Mouse (Mus musculus) cortical plate, adult 2 months (tissue): ENCODE results near the gene Ifna7. TPM values are rescaled to one million over a fixed set of nuclear protein-coding genes. Genes with fewer than 3 reads are reported as not detected.

ENCODE experiments used
- H3K27ac ChIP-seq: fragments of 200-500 bp; 2 replicates; pipeline ENCODE4 v1.5.1; 2012; ENCODE audit warnings: low read length, control low read depth, inconsistent platforms; ENCODE audit not compliant: insufficient read depth
- H3K4me1 ChIP-seq: fragments of 200-500 bp; 2 replicates; pipeline ENCODE4 v1.6.1; 2011; ENCODE audit warnings: low read length; ENCODE audit not compliant: control insufficient read depth, insufficient read depth
- H3K4me3 ChIP-seq: fragments of 200-500 bp; 2 replicates; pipeline ENCODE4 v1.5.1; 2011; ENCODE audit warnings: mild to moderate bottlenecking, low read length, control low read depth; ENCODE audit not compliant: insufficient read depth
- CTCF ChIP-seq: fragments of 200-500 bp; IDR thresholded peaks from 2 replicates; pipeline ENCODE4 v1.5.1; 2011; ENCODE audit warnings: mild to moderate bottlenecking, control low read depth, low read length; ENCODE audit not compliant: insufficient read depth; ENCODE audit errors: extremely low read depth
- POLR2A ChIP-seq: fragments of 200-500 bp; IDR thresholded peaks from 2 replicates; pipeline ENCODE4 v1.6.1; 2011; ENCODE audit warnings: mild to moderate bottlenecking, low read length, control low read depth; ENCODE audit not compliant: insufficient read depth; ENCODE audit errors: extremely low read depth
- polyA plus RNA-seq: library from polyadenylated mRNA; depleted of rRNA; stranded (reverse); fragments of >200 nt; gene quantifications from 2 replicates; pipeline ENCODE4 v1.2.3, GENCODE M21; 2012; rRNA removed

The Ifna7 gene
- polyA plus RNA-seq, 1 experiment = not detected

- no peaks in the 10 kb centered on the region for H3K4me1 ChIP-seq
- TF ChIP-seq POLR2A = no peak
- no peak for TF ChIP-seq CTCF
- no peak overlapping the region for H3K4me3 ChIP-seq
- H3K27ac ChIP-seq = no peak overlapping the region
Observed at GRCm38 (mm10) chr4:88851026-88851763, 35.2 kb downstream of the Ifna7 start.

- H3K4me1 ChIP-seq = no peaks in the 10 kb centered on the region
- no peak for TF ChIP-seq POLR2A
- no peak for TF ChIP-seq CTCF
- no peak overlapping the region for H3K4me3 ChIP-seq
- H3K27ac ChIP-seq = no peak overlapping the region
Observed at GRCm38 (mm10) chr4:88859214-88859613, 43.2 kb downstream of the Ifna7 start.

GRCm38 (mm10) chr4:88863309-88863708 lies 47.3 kb downstream of the Ifna7 start:
- Histone ChIP-seq H3K4me3 (no peak overlapping the region), H3K4me1 (no peaks in the 10 kb centered on the region), H3K27ac (no peak overlapping the region)
- TF ChIP-seq CTCF = no peak
- TF ChIP-seq POLR2A = no peak

- Histone ChIP-seq H3K27ac (no peak overlapping the region), H3K4me1 (no peaks in the 10 kb centered on the region), H3K4me3 (no peak overlapping the region)
- TF ChIP-seq CTCF (no peak), POLR2A (no peak)
Observed at GRCm38 (mm10) chr4:88864599-88864998, 48.6 kb downstream of the Ifna7 start.

- no peak overlapping the region for H3K4me3 ChIP-seq
- no peaks in the 10 kb centered on the region for H3K4me1 ChIP-seq
- no peak overlapping the region for H3K27ac ChIP-seq
- no peak for TF ChIP-seq POLR2A
- TF ChIP-seq CTCF = no peak
Observed at GRCm38 (mm10) chr4:88865011-88865569, 49.1 kb downstream of the Ifna7 start.

Other genes starting within 250 kb of the Ifna7 start
- gene Ifna14, start 244.4 kb upstream of the Ifna7 start, polyA plus RNA-seq = not detected in 2 replicates
- not detected in 2 replicates for gene Ifna9, start 223.8 kb upstream of the Ifna7 start, polyA plus RNA-seq
- gene Ifna12, start 212.9 kb upstream of the Ifna7 start, polyA plus RNA-seq = not detected in 2 replicates
- not detected in 2 replicates for gene C87499, start 181.8 kb upstream of the Ifna7 start, polyA plus RNA-seq
- not detected in 2 replicates for gene Ifna13, start 171.8 kb upstream of the Ifna7 start, polyA plus RNA-seq
- not detected in 2 replicates for gene Ifna16, start 139.3 kb upstream of the Ifna7 start, polyA plus RNA-seq
- not detected in 2 replicates for gene Ifna2, start 132.3 kb upstream of the Ifna7 start, polyA plus RNA-seq
- not detected in 2 replicates for gene Ifnab, start 124.9 kb upstream of the Ifna7 start, polyA plus RNA-seq
- gene Gm26566, start 94.4 kb upstream of the Ifna7 start, polyA plus RNA-seq = 0.61 and 1.2 TPM in 2 replicates
- 38.5 and 40.5 TPM in 2 replicates for gene Klhl9, start 93.8 kb upstream of the Ifna7 start, polyA plus RNA-seq
- not detected in 2 replicates for gene Gm13271, start 61.4 kb upstream of the Ifna7 start, polyA plus RNA-seq
- gene Gm13283, start 56.1 kb upstream of the Ifna7 start, polyA plus RNA-seq = not detected in 2 replicates
- gene Gm13290, start 42.4 kb upstream of the Ifna7 start, polyA plus RNA-seq = not detected in 2 replicates
- gene Gm13289, start 39.3 kb upstream of the Ifna7 start, polyA plus RNA-seq = not detected in 2 replicates
- gene Gm13272, start 36.4 kb upstream of the Ifna7 start, polyA plus RNA-seq = not detected in 2 replicates
- not detected in 2 replicates for gene Ifnz, start 34.1 kb upstream of the Ifna7 start, polyA plus RNA-seq
- not detected in 2 replicates for gene Gm13276, start 30.5 kb upstream of the Ifna7 start, polyA plus RNA-seq
- not detected in 2 replicates for gene Gm13277, start 27.6 kb upstream of the Ifna7 start, polyA plus RNA-seq
- gene Gm13278, start 24.7 kb upstream of the Ifna7 start, polyA plus RNA-seq = not detected in 2 replicates
- gene Gm13275, start 21.7 kb upstream of the Ifna7 start, polyA plus RNA-seq = not detected in 2 replicates
- gene Gm13279, start 18.8 kb upstream of the Ifna7 start, polyA plus RNA-seq = not detected in 2 replicates
- not detected in 2 replicates for gene Gm13285, start 16.6 kb upstream of the Ifna7 start, polyA plus RNA-seq
- gene Gm13287, start 13.0 kb upstream of the Ifna7 start, polyA plus RNA-seq = not detected in 2 replicates
- gene Gm13288, start 10.7 kb upstream of the Ifna7 start, polyA plus RNA-seq = not detected in 2 replicates
- not detected in 2 replicates for gene Ifna11, start 3.7 kb downstream of the Ifna7 start, polyA plus RNA-seq
- not detected in 2 replicates for gene Ifna6, start 11.2 kb downstream of the Ifna7 start, polyA plus RNA-seq
- gene Ifna5, start 19.3 kb downstream of the Ifna7 start, polyA plus RNA-seq = not detected in 2 replicates
- gene Ifna4, start 25.6 kb downstream of the Ifna7 start, polyA plus RNA-seq = not detected in 2 replicates
- gene Ifna1, start 33.9 kb downstream of the Ifna7 start, polyA plus RNA-seq = not detected in 2 replicates
- gene Ifne, start 64.0 kb downstream of the Ifna7 start, polyA plus RNA-seq = not detected in 2 replicates